Mouse (Mus musculus): ENCODE data around the gene Ccl3. TPM values are rescaled to one million over a fixed set of nuclear protein-coding genes. Genes with fewer than 3 reads are reported as not detected.
A peak's percentile ranks its signal among the peaks of the same experiment; 100 is the strongest.

The Ccl3 gene
- polyA plus RNA-seq, 1 experiment from 2014 or later: 1.2 TPM

DNA sequence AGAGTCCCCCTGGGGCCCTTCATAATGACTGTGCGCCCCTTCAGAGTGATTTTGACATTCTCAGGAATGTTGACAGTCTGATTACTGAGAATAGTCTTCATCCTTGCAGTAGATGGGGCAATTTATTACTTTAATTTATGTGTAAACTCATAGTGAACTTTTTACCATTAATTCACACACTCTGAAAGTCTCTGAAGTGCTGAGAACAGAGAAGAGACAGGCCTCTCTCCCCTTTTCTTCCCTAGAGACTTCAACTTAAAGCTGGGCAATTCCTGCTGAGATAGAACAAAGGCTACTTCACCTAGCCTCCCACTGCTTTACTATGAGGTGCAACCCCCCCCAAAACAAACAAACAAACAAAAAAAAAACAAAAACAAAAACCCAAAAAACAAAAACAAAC, 3.6 kb downstream of the Ccl3 start, which contains the start of gene Rpl9-ps1:
Gene Rpl9-ps1 (minus strand): TSS at position 101 of the 400 bp plus-strand sequence.
- WGBS (ENCODE audit: insufficient replicate concordance): 60% methylated on average over 1 of the region's 1 CpGs
- Histone ChIP-seq H3K27ac (replicated peaks) (no peak within 1 kb of the TSS), H3K4me3 (replicated peaks) (no peak within 1 kb of the TSS), H3K9ac (no peak within 1 kb of the TSS), H3K4me2 (no peak within 1 kb of the TSS), H3K9me3 (replicated peaks) (no peaks in the 10 kb centered on the region), H3K4me1 (replicated peaks) (no peaks in the 10 kb centered on the region), H3K36me3 (replicated peaks) (no peaks in the 10 kb centered on the region), H3K27me3 (no peaks in the 10 kb centered on the region)
- no peak for ATAC-seq (ENCODE audit: insufficient read depth)

- no peak for ATAC-seq (ENCODE audit: insufficient read depth)
- no peaks in the 10 kb centered on the region for H3K27me3 ChIP-seq
- no peaks in the 10 kb centered on the region for H3K4me1 ChIP-seq (replicated peaks)
- no peak overlapping the region for H3K9ac ChIP-seq
- no peaks in the 10 kb centered on the region for H3K36me3 ChIP-seq (replicated peaks)
- no peak overlapping the region for H3K27ac ChIP-seq (replicated peaks)
- H3K4me3 ChIP-seq (replicated peaks): no peak overlapping the region
- no peak overlapping the region for H3K4me2 ChIP-seq
- H3K9me3 ChIP-seq (replicated peaks): no peaks in the 10 kb centered on the region
- 7% methylated on average over 2 of the region's 2 CpGs for WGBS (ENCODE audit: insufficient replicate concordance)
Measured at GRCm38 (mm10) chr11:83641216-83641615, 7.9 kb downstream of the Ccl3 start.

GRCm38 (mm10) chr11:83640141-83640540, 9.0 kb downstream of the Ccl3 start:
- Histone ChIP-seq H3K9me3 (replicated peaks) (no peaks in the 10 kb centered on the region), H3K4me3 (replicated peaks) (no peak overlapping the region), H3K4me2 (peak overlapping the region; percentile 23; the same call in 1 of the 2 replicates), H3K9ac (no peak overlapping the region), H3K4me1 (replicated peaks) (no peaks in the 10 kb centered on the region), H3K36me3 (replicated peaks) (no peaks in the 10 kb centered on the region), H3K27me3 (no peaks in the 10 kb centered on the region), H3K27ac (replicated peaks) (peak overlapping the region; percentile 29; the same call in 1 of the 2 replicates)
- ATAC-seq (ENCODE audit: insufficient read depth): peak; percentile 42
- WGBS (ENCODE audit: insufficient replicate concordance): 6% methylated on average over 5 of the region's 5 CpGs

DNA sequence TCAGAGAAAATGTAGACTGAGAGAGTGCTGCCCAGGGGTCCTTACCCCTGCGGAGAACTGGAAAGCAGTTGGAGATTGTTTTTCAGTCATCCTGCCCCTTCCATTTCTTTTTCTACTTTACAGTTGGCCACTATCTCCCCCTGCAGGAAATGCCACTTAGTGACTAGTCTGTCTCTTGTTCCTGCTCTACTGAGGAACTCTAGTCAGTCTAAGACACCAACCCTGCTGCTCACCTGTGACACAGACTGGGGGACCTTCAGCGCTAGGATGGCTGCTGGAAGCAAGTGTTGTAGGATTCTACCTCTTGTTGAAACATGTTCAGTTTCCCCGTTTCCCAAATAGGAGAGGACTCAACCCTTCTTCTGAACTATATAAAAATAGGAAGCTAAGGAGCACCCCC, 9.6 kb downstream of the Ccl3 start:
- WGBS (ENCODE audit: insufficient replicate concordance): 19% methylated on average over 3 of the region's 3 CpGs
- no peak overlapping the region for H3K4me2 ChIP-seq
- H3K36me3 ChIP-seq (replicated peaks): no peaks in the 10 kb centered on the region
- no peaks in the 10 kb centered on the region for H3K4me1 ChIP-seq (replicated peaks)
- ATAC-seq (ENCODE audit: insufficient read depth): no peak
- no peaks in the 10 kb centered on the region for H3K27me3 ChIP-seq
- no peak overlapping the region for H3K9ac ChIP-seq
- no peak overlapping the region for H3K4me3 ChIP-seq (replicated peaks)
- no peaks in the 10 kb centered on the region for H3K9me3 ChIP-seq (replicated peaks)
- H3K27ac ChIP-seq (replicated peaks): no peak overlapping the region; the same call in 1 of the 2 replicates

DNA sequence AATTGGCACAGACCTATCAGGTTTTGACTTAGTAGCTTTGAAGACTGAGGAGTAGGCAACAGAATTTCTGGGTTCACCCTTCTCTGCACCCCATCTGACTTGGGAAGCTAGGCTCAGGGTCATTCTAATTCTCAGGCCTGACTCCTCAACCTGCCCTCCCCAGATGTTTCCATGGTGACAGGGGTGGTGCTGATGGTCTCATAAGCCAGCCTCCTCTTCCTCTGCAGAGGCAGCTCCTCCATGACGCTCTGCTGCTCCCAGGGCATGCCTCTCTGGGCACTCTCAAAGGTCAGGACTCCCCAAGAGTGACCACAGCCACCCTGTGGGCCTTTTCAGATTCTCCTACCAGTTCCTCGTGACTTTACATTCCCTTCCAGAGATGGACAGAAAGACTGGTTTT, 10.2 kb downstream of the Ccl3 start:
- Histone ChIP-seq H3K4me2 (no peak overlapping the region), H3K4me1 (replicated peaks) (no peaks in the 10 kb centered on the region), H3K4me3 (replicated peaks) (no peak overlapping the region), H3K36me3 (replicated peaks) (no peaks in the 10 kb centered on the region), H3K27ac (replicated peaks) (no peak overlapping the region), H3K9me3 (replicated peaks) (no peaks in the 10 kb centered on the region), H3K9ac (no peak overlapping the region), H3K27me3 (no peaks in the 10 kb centered on the region)
- 36% methylated on average over 2 of the region's 2 CpGs for WGBS (ENCODE audit: insufficient replicate concordance)
- no peak for ATAC-seq (ENCODE audit: insufficient read depth)

DNA sequence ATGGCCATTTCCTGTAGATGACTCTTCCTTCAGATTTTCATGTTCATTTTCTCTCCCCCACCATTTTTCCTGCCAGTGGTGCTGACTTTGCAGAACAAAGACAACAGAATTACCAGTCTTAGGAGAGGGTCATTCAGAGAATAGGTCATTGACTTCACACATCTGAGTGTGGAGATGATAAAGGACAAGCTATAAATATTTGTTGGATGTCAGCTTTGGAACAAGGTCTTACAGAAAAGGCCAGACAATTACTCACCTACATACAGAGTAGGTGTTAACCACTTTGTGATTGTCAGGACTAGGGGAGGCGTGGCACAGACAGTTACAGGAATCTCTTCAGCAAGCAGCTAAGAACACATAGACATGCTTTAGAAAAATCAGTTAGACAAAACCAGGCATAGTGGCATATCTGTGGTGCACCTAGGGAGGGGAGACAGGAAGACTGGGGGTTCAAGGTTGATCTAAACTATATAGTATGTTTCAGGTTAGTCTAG, 12.4 kb downstream of the Ccl3 start:
- no peaks in the 10 kb centered on the region for H3K4me1 ChIP-seq (replicated peaks)
- no peak for ATAC-seq (ENCODE audit: insufficient read depth)
- no peaks in the 10 kb centered on the region for H3K36me3 ChIP-seq (replicated peaks)
- WGBS (ENCODE audit: insufficient replicate concordance): 46% methylated on average over 1 of the region's 1 CpGs
- H3K9ac ChIP-seq: no peak overlapping the region
- H3K9me3 ChIP-seq (replicated peaks): no peaks in the 10 kb centered on the region
- no peak overlapping the region for H3K27ac ChIP-seq (replicated peaks)
- no peak overlapping the region for H3K4me3 ChIP-seq (replicated peaks)
- H3K27me3 ChIP-seq: no peaks in the 10 kb centered on the region
- no peak overlapping the region for H3K4me2 ChIP-seq

- WGBS (ENCODE audit: insufficient replicate concordance): 62% methylated on average over 2 of the region's 2 CpGs
- Histone ChIP-seq H3K4me3 (replicated peaks) (no peak overlapping the region), H3K36me3 (replicated peaks) (no peaks in the 10 kb centered on the region), H3K9me3 (replicated peaks) (no peaks in the 10 kb centered on the region), H3K4me2 (no peak overlapping the region), H3K27me3 (no peaks in the 10 kb centered on the region), H3K9ac (no peak overlapping the region), H3K4me1 (replicated peaks) (no peaks in the 10 kb centered on the region), H3K27ac (replicated peaks) (no peak overlapping the region)
- no peak for ATAC-seq (ENCODE audit: insufficient read depth)
Measured at GRCm38 (mm10) chr11:83634898-83635297, 14.3 kb downstream of the Ccl3 start.

DNA sequence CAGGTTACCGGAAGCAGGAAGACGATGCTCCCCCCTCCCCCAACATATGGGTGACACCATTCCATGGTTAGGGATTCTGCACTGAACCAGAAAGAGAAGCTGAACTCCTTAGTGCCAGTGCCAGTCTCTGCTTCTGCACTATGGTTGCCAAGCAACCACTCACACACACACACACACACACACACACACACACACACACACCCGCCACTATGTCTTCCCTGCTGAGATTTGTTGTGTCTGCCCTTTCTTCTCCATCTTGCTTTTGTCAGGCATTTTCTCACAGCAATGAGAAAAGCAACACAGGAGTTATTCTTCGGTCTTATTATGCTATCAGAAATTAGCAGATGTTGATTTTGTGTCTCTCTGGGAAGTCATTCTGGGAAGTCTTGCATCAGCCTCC, 14.7 kb downstream of the Ccl3 start:
- Histone ChIP-seq H3K36me3 (replicated peaks) (no peaks in the 10 kb centered on the region), H3K4me3 (replicated peaks) (no peak overlapping the region), H3K4me2 (no peak overlapping the region), H3K27ac (replicated peaks) (no peak overlapping the region), H3K9ac (no peak overlapping the region), H3K27me3 (no peaks in the 10 kb centered on the region), H3K9me3 (replicated peaks) (no peaks in the 10 kb centered on the region), H3K4me1 (replicated peaks) (no peaks in the 10 kb centered on the region)
- WGBS (ENCODE audit: insufficient replicate concordance): 57% methylated on average over 4 of the region's 4 CpGs
- no peak for ATAC-seq (ENCODE audit: insufficient read depth)

- H3K4me1 ChIP-seq (replicated peaks): no peaks in the 10 kb centered on the region
- no peak overlapping the region for H3K9ac ChIP-seq
- H3K27me3 ChIP-seq: no peaks in the 10 kb centered on the region
- 40% methylated on average over 4 of the region's 4 CpGs for WGBS (ENCODE audit: insufficient replicate concordance)
- no peak overlapping the region for H3K4me3 ChIP-seq (replicated peaks)
- no peaks in the 10 kb centered on the region for H3K9me3 ChIP-seq (replicated peaks)
- no peak overlapping the region for H3K4me2 ChIP-seq
- no peak overlapping the region for H3K27ac ChIP-seq (replicated peaks)
- H3K36me3 ChIP-seq (replicated peaks): no peaks in the 10 kb centered on the region
- ATAC-seq (ENCODE audit: insufficient read depth): no peak
Measured at GRCm38 (mm10) chr11:83632744-83633143, 16.4 kb downstream of the Ccl3 start.

- no peak overlapping the region for H3K27ac ChIP-seq (replicated peaks)
- no peak overlapping the region for H3K4me3 ChIP-seq (replicated peaks)
- H3K9me3 ChIP-seq (replicated peaks): no peaks in the 10 kb centered on the region
- no peak for ATAC-seq (ENCODE audit: insufficient read depth)
- H3K9ac ChIP-seq: no peak overlapping the region
- WGBS (ENCODE audit: insufficient replicate concordance): 54% methylated on average over 2 of the region's 2 CpGs
- H3K36me3 ChIP-seq (replicated peaks): no peaks in the 10 kb centered on the region
- no peaks in the 10 kb centered on the region for H3K4me1 ChIP-seq (replicated peaks)
- H3K4me2 ChIP-seq: no peak overlapping the region
- no peaks in the 10 kb centered on the region for H3K27me3 ChIP-seq
Measured at GRCm38 (mm10) chr11:83631065-83631464, 18.1 kb downstream of the Ccl3 start.

GRCm38 (mm10) chr11:83630630-83631029, 18.5 kb downstream of the Ccl3 start:
- ATAC-seq (ENCODE audit: insufficient read depth): no peak
- no peaks in the 10 kb centered on the region for H3K36me3 ChIP-seq (replicated peaks)
- no peaks in the 10 kb centered on the region for H3K4me1 ChIP-seq (replicated peaks)
- H3K9ac ChIP-seq: no peak overlapping the region
- no peaks in the 10 kb centered on the region for H3K27me3 ChIP-seq
- H3K27ac ChIP-seq (replicated peaks): no peak overlapping the region
- H3K9me3 ChIP-seq (replicated peaks): no peaks in the 10 kb centered on the region
- H3K4me2 ChIP-seq: no peak overlapping the region
- WGBS (ENCODE audit: insufficient replicate concordance): 69% methylated on average over 1 of the region's 1 CpGs
- H3K4me3 ChIP-seq (replicated peaks): no peak overlapping the region

GRCm38 (mm10) chr11:83628808-83629207, 20.3 kb downstream of the Ccl3 start:
- Histone ChIP-seq H3K4me1 (replicated peaks) (no peaks in the 10 kb centered on the region), H3K9me3 (replicated peaks) (no peaks in the 10 kb centered on the region), H3K4me2 (no peak overlapping the region), H3K27ac (replicated peaks) (no peak overlapping the region), H3K4me3 (replicated peaks) (no peak overlapping the region), H3K36me3 (replicated peaks) (no peaks in the 10 kb centered on the region), H3K27me3 (no peaks in the 10 kb centered on the region), H3K9ac (no peak overlapping the region)
- WGBS (ENCODE audit: insufficient replicate concordance): 54% methylated on average over 9 of the region's 9 CpGs
- ATAC-seq (ENCODE audit: insufficient read depth): no peak

All from liver, embryonic 15.5 days (tissue).